Mouse (Mus musculus): Measurements from ENCODE around the gene Birc5. TPM values are rescaled to one million over a fixed set of nuclear protein-coding genes. Genes with fewer than 3 reads are reported as not detected.

Gene Birc5
- 75.4 and 87.2 TPM in 2 replicates for polyA plus RNA-seq (2012; rRNA removed)

DNA sequence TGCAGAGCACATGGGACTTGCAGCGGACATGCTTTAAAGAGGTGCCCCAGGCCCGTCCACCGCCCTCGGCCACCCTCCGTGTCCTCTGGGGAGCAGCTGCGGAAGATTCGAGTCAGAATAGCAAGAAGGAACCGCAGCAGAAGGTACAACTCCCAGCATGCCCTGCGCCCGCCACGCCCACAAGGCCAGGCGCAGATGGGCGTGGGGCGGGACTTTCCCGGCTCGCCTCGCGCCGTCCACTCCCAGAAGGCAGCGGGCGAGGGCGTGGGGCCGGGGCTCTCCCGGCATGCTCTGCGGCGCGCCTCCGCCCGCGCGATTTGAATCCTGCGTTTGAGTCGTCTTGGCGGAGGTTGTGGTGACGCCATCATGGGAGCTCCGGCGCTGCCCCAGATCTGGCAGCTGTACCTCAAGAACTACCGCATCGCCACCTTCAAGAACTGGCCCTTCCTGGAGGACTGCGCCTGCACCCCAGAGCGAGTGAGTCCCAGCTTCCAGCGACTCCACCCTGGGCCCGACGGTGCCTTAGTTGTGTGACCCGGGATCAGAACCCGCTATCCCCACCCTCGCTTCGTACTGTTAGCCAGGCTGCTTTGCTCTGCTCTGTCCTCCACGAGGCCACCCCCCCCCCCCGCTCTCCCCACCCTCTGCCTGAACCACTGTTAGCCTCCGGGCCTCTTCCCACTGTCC, at the start of gene Birc5:
Birc5 (plus strand) TSS at position 267 of the 687 bp plus-strand sequence.
- WGBS: under 1% methylated on average over 51 of the region's 51 CpGs
- peaks cover 12% of the 10 kb centered on the region for H3K4me1 ChIP-seq (replicated peaks; ENCODE audit: control insufficient read depth, insufficient read depth, low read length)
- peak within 1 kb of the TSS; percentile 78 for H3K27ac ChIP-seq (ENCODE audit: control insufficient read depth, insufficient read depth, low read length)
- H3K27me3 ChIP-seq (ENCODE audit: control insufficient read depth, insufficient read depth, low read length): no peaks in the 10 kb centered on the region
- TF ChIP-seq POLR2A (IDR thresholded peaks at IDR 0.05; ENCODE audit: control insufficient read depth, extremely low read depth, insufficient read depth, low read length, poor library complexity): peak; percentile 94
- peak; percentile 72 for TF ChIP-seq CTCF (IDR thresholded peaks at IDR 0.05; ENCODE audit: borderline replicate concordance, control insufficient read depth, extremely low read depth, insufficient read depth, low read length, poor library complexity)
- peak; percentile 98 for DNase-seq
- H3K4me3 ChIP-seq (ENCODE audit: control insufficient read depth, insufficient read depth, low read length): peak within 1 kb of the TSS; percentile 64
- peaks cover 8% of the 10 kb centered on the region; the same call in 1 of the 2 replicates for H3K36me3 ChIP-seq (ENCODE audit: control insufficient read depth, insufficient read depth, low read length)

DNA sequence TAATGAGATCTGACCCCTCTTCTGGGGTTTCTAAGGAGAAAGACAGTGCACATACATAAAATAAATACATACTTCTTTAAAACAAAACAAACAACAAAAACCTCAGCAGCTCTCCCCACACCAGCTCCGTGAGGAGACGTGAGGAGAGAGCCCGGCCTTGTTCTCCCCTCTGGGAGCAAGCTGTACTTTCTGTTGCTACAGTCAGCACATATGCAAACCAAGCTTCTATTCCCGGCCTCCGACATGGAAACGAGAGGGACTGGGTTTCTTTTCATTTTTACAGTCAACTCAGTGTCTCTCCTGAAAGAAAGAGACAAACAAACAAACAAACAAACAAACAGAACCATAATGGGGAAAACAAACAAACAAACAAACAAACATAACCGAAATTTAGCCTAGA, 49.0 kb upstream of the Birc5 start:
- DNase-seq: no peak
- WGBS: 94% methylated on average over 7 of the region's 7 CpGs
- Histone ChIP-seq H3K4me1 (replicated peaks; ENCODE audit: control insufficient read depth, insufficient read depth, low read length) (peaks cover 29% of the 10 kb centered on the region), H3K4me3 (ENCODE audit: control insufficient read depth, insufficient read depth, low read length) (no peak overlapping the region), H3K27ac (ENCODE audit: control insufficient read depth, insufficient read depth, low read length) (no peak overlapping the region), H3K36me3 (ENCODE audit: control insufficient read depth, insufficient read depth, low read length) (no peaks in the 10 kb centered on the region), H3K27me3 (ENCODE audit: control insufficient read depth, insufficient read depth, low read length) (no peaks in the 10 kb centered on the region)
- TF ChIP-seq POLR2A (IDR thresholded peaks at IDR 0.05; ENCODE audit: control insufficient read depth, extremely low read depth, insufficient read depth, low read length, poor library complexity): no peak

DNA sequence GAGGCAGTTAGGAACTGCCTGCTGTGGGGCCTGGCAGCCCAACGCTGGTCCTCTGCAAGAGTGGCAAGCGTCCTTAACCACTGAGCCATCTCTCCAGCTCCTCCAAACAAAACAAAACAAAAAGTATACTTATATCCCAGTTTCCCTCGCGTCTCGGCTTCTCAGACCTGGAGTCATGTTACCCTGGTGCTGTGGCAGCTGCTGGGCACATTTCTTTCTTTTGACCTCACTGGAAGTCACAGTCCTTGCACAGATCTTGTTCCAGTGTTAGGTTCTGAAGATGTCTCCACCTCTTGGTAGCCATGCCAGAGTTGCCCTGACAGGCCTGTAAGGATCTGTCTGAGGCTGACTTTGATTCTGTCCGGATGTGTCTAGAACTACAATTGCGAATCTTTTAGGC, 47.4 kb upstream of the Birc5 start:
- H3K27ac ChIP-seq (ENCODE audit: control insufficient read depth, insufficient read depth, low read length): no peak overlapping the region
- DNase-seq: no peak
- no peaks in the 10 kb centered on the region for H3K27me3 ChIP-seq (ENCODE audit: control insufficient read depth, insufficient read depth, low read length)
- H3K36me3 ChIP-seq (ENCODE audit: control insufficient read depth, insufficient read depth, low read length): no peaks in the 10 kb centered on the region
- peaks cover 23% of the 10 kb centered on the region for H3K4me1 ChIP-seq (replicated peaks; ENCODE audit: control insufficient read depth, insufficient read depth, low read length)
- H3K4me3 ChIP-seq (ENCODE audit: control insufficient read depth, insufficient read depth, low read length): no peak overlapping the region
- no peak for TF ChIP-seq CTCF (IDR thresholded peaks at IDR 0.05; ENCODE audit: borderline replicate concordance, control insufficient read depth, extremely low read depth, insufficient read depth, low read length, poor library complexity)
- TF ChIP-seq POLR2A (IDR thresholded peaks at IDR 0.05; ENCODE audit: control insufficient read depth, extremely low read depth, insufficient read depth, low read length, poor library complexity): no peak
- WGBS: 94% methylated on average over 7 of the region's 7 CpGs

DNA sequence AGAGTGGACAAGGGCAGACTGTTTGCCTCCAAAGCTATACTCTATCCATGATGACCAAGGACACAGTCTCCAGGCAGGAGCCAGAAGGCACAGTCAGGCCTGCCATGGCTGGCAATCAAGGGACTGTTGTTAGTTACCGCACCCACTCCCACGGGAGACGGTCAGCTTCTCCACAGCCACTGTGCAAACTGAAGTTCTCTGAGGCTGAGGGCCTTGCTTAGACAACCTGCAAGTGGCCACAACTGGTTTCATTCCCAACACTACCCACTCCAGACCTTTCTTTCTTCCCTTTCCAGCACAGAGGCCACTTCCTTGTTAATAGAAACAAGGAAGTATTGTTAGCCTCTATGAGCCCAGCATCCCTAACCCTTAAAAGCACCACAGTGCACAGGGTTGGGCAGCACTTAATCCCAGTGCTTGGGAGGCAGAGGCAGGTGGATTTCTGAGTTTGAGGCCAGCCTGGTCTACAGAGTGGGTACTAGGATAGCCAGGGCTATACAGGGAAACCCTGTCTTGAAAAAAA, 45.8 kb upstream of the Birc5 start:
- 89% methylated on average over 3 of the region's 3 CpGs for WGBS
- no peak overlapping the region for H3K4me3 ChIP-seq (ENCODE audit: control insufficient read depth, insufficient read depth, low read length)
- no peak for DNase-seq
- H3K27me3 ChIP-seq (ENCODE audit: control insufficient read depth, insufficient read depth, low read length): no peaks in the 10 kb centered on the region
- H3K27ac ChIP-seq (ENCODE audit: control insufficient read depth, insufficient read depth, low read length): no peak overlapping the region; the same call in 1 of the 2 replicates
- no peaks in the 10 kb centered on the region for H3K36me3 ChIP-seq (ENCODE audit: control insufficient read depth, insufficient read depth, low read length)
- H3K4me1 ChIP-seq (replicated peaks; ENCODE audit: control insufficient read depth, insufficient read depth, low read length): peaks cover 9% of the 10 kb centered on the region
- TF ChIP-seq POLR2A (IDR thresholded peaks at IDR 0.05; ENCODE audit: control insufficient read depth, extremely low read depth, insufficient read depth, low read length, poor library complexity) (no peak), CTCF (IDR thresholded peaks at IDR 0.05; ENCODE audit: borderline replicate concordance, control insufficient read depth, extremely low read depth, insufficient read depth, low read length, poor library complexity) (no peak)

DNA sequence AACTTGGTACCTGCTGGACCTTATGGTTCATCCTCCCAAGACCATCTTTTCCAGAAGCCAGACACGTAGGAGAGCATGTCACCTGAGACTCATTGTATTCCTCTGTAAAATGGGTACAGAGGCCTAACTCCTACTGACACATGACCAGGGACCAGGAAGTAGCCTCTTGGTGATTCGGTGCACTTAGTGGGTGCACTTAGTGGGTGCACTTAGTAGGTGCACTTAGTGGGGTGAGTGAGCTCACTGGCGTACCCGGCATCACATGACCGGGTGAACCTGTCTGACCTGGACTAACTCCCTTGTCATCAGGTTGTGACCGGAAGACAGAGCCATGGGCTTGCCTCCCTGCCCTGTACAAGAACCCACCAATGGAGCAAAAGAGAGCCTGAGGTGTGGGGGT, 42.3 kb upstream of the Birc5 start:
- Histone ChIP-seq H3K36me3 (ENCODE audit: control insufficient read depth, insufficient read depth, low read length) (no peaks in the 10 kb centered on the region), H3K27ac (ENCODE audit: control insufficient read depth, insufficient read depth, low read length) (no peak overlapping the region), H3K27me3 (ENCODE audit: control insufficient read depth, insufficient read depth, low read length) (no peaks in the 10 kb centered on the region), H3K4me1 (replicated peaks; ENCODE audit: control insufficient read depth, insufficient read depth, low read length) (peaks cover 12% of the 10 kb centered on the region), H3K4me3 (ENCODE audit: control insufficient read depth, insufficient read depth, low read length) (no peak overlapping the region)
- DNase-seq: no peak
- WGBS: 98% methylated on average over 6 of the region's 6 CpGs
- TF ChIP-seq POLR2A (IDR thresholded peaks at IDR 0.05; ENCODE audit: control insufficient read depth, extremely low read depth, insufficient read depth, low read length, poor library complexity) (no peak), CTCF (IDR thresholded peaks at IDR 0.05; ENCODE audit: borderline replicate concordance, control insufficient read depth, extremely low read depth, insufficient read depth, low read length, poor library complexity) (no peak)

DNA sequence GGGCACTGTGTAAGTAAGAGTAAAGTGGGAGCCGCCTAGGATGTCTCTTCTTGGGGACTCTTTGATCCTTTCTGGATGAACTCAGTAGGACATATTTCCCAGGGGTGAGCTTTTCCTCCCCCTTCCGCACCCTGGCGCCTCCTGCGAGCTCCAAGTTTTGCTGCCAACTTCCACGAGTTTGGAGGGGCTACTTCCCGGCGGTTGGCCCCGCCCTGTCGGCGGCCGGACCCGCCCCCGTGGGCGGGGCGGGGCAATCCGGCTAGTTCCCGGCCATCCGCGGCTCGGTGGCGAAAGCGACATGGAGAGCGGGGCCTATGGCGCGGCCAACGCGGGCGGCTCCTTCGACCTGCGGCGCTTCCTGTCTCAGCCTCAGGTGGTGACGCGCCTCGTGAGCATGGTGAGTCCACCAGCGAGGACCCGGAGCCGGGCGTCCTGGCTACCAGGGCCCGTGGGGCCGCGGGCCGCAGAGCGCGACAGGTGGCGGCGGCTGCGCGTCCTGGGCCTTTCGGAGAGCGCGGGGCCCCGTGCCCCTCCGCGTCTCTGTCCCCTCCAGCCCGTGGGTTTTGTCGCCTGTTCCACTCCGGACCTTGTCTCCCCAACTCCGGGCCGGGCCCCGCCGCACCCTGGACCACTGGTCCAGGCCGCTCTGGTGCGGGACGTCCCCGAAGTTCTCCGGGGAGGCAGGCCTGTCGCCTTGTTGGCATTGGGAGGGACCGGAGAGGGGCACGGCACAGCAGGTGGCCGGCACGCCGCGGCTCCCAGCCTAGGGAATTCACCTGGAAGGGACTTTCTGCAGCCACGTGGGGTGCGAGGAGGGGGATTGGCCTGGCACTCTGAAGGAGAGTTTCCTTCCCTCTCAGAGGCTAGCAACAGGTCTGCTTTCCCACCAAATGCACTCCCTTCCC, 39.4 kb upstream of the Birc5 start, which contains the start of the genes Gm20708 and Syngr2:
Gm20708 (plus strand) TSS at position 262 of the 905 bp plus-strand sequence.
Syngr2 (plus strand) TSS at position 262 of the 905 bp plus-strand sequence.
- no peaks in the 10 kb centered on the region for H3K27me3 ChIP-seq (ENCODE audit: control insufficient read depth, insufficient read depth, low read length)
- DNase-seq: peak; percentile 75
- H3K4me1 ChIP-seq (replicated peaks; ENCODE audit: control insufficient read depth, insufficient read depth, low read length): peaks cover 12% of the 10 kb centered on the region
- H3K27ac ChIP-seq (ENCODE audit: control insufficient read depth, insufficient read depth, low read length): peak within 1 kb of the TSS; percentile 6
- TF ChIP-seq POLR2A (IDR thresholded peaks at IDR 0.05; ENCODE audit: control insufficient read depth, extremely low read depth, insufficient read depth, low read length, poor library complexity) (no peak), CTCF (IDR thresholded peaks at IDR 0.05; ENCODE audit: borderline replicate concordance, control insufficient read depth, extremely low read depth, insufficient read depth, low read length, poor library complexity) (no peak)
- peak within 1 kb of the TSS; percentile 58 for H3K4me3 ChIP-seq (ENCODE audit: control insufficient read depth, insufficient read depth, low read length)
- H3K36me3 ChIP-seq (ENCODE audit: control insufficient read depth, insufficient read depth, low read length): no peaks in the 10 kb centered on the region; the same call in 1 of the 2 replicates
- WGBS: 1% methylated on average over 75 of the region's 75 CpGs
